Mouse (Mus musculus): Measurements from ENCODE around the gene Etv5. TPM values are rescaled to one million over a fixed set of nuclear protein-coding genes. Genes with fewer than 3 reads are reported as not detected.

The Etv5 gene
- polyA plus RNA-seq, 1 experiment from 2014 or later: 3.8 TPM

GRCm38 (mm10) chr16:22444786-22445185 lies 5.3 kb upstream of the Etv5 start:
- Histone ChIP-seq H3K4me2 (no peak overlapping the region), H3K4me3 (replicated peaks) (no peak overlapping the region), H3K36me3 (replicated peaks) (no peaks in the 10 kb centered on the region), H3K27ac (replicated peaks) (no peak overlapping the region), H3K9ac (no peak overlapping the region), H3K27me3 (peaks cover 26% of the 10 kb centered on the region), H3K9me3 (replicated peaks) (no peaks in the 10 kb centered on the region), H3K4me1 (replicated peaks) (peaks cover 11% of the 10 kb centered on the region)
- no peak for ATAC-seq (ENCODE audit: insufficient read depth)
- 27% methylated on average over 6 of the region's 6 CpGs for WGBS (ENCODE audit: insufficient replicate concordance)

GRCm38 (mm10) chr16:22442202-22442601 lies 2.7 kb upstream of the Etv5 start:
- WGBS (ENCODE audit: insufficient replicate concordance): 71% methylated on average over 7 of the region's 7 CpGs
- no peak overlapping the region for H3K9ac ChIP-seq
- H3K4me3 ChIP-seq (replicated peaks): no peak overlapping the region
- peaks cover 52% of the 10 kb centered on the region for H3K27me3 ChIP-seq
- no peak overlapping the region for H3K27ac ChIP-seq (replicated peaks)
- ATAC-seq (ENCODE audit: insufficient read depth): no peak
- H3K4me2 ChIP-seq: no peak overlapping the region
- H3K9me3 ChIP-seq (replicated peaks): no peaks in the 10 kb centered on the region
- H3K4me1 ChIP-seq (replicated peaks): peaks cover 29% of the 10 kb centered on the region
- no peaks in the 10 kb centered on the region for H3K36me3 ChIP-seq (replicated peaks)

- WGBS (ENCODE audit: insufficient replicate concordance): 75% methylated on average over 4 of the region's 4 CpGs
- Histone ChIP-seq H3K4me1 (replicated peaks) (peaks cover 30% of the 10 kb centered on the region), H3K4me2 (no peak overlapping the region), H3K36me3 (replicated peaks) (no peaks in the 10 kb centered on the region), H3K27ac (replicated peaks) (no peak overlapping the region), H3K4me3 (replicated peaks) (no peak overlapping the region), H3K9ac (no peak overlapping the region), H3K27me3 (peaks cover 59% of the 10 kb centered on the region), H3K9me3 (replicated peaks) (no peaks in the 10 kb centered on the region)
- ATAC-seq (ENCODE audit: insufficient read depth): no peak
Measured at GRCm38 (mm10) chr16:22441317-22441716, 1.8 kb upstream of the Etv5 start.

GRCm38 (mm10) chr16:22440269-22440668 lies 750 bp upstream of the Etv5 start:
- peak overlapping the region; percentile 95 for H3K4me2 ChIP-seq
- WGBS (ENCODE audit: insufficient replicate concordance): under 1% methylated on average over 18 of the region's 18 CpGs
- H3K36me3 ChIP-seq (replicated peaks): no peaks in the 10 kb centered on the region
- peak overlapping the region; percentile 35 for H3K27ac ChIP-seq (replicated peaks)
- H3K4me1 ChIP-seq (replicated peaks): peaks cover 32% of the 10 kb centered on the region
- no peaks in the 10 kb centered on the region for H3K9me3 ChIP-seq (replicated peaks)
- H3K27me3 ChIP-seq: peaks cover 61% of the 10 kb centered on the region
- H3K4me3 ChIP-seq (replicated peaks): peak overlapping the region; percentile 71
- ATAC-seq (ENCODE audit: insufficient read depth): no peak
- H3K9ac ChIP-seq: peak overlapping the region; percentile 35; the same call in 1 of the 2 replicates

- ATAC-seq (ENCODE audit: insufficient read depth): peak; percentile 13
- peak overlapping the region; percentile 71 for H3K4me3 ChIP-seq (replicated peaks)
- peaks cover 32% of the 10 kb centered on the region for H3K4me1 ChIP-seq (replicated peaks)
- H3K4me2 ChIP-seq: peak overlapping the region; percentile 95
- no peaks in the 10 kb centered on the region for H3K36me3 ChIP-seq (replicated peaks)
- H3K9ac ChIP-seq: peak overlapping the region; percentile 62
- H3K27me3 ChIP-seq: peaks cover 61% of the 10 kb centered on the region
- under 1% methylated on average over 59 of the region's 59 CpGs for WGBS (ENCODE audit: insufficient replicate concordance)
- no peaks in the 10 kb centered on the region for H3K9me3 ChIP-seq (replicated peaks)
- peak overlapping the region; percentile 49 for H3K27ac ChIP-seq (replicated peaks)
Measured at GRCm38 (mm10) chr16:22438441-22439373, 812 bp downstream of the Etv5 start.

- Histone ChIP-seq H3K4me2 (no peak overlapping the region), H3K27ac (replicated peaks) (no peak overlapping the region), H3K4me3 (replicated peaks) (no peak overlapping the region), H3K4me1 (replicated peaks) (peaks cover 32% of the 10 kb centered on the region), H3K9me3 (replicated peaks) (no peaks in the 10 kb centered on the region), H3K27me3 (peaks cover 48% of the 10 kb centered on the region), H3K9ac (no peak overlapping the region), H3K36me3 (replicated peaks) (no peaks in the 10 kb centered on the region)
- WGBS (ENCODE audit: insufficient replicate concordance): 13% methylated on average over 6 of the region's 6 CpGs
- ATAC-seq (ENCODE audit: insufficient read depth): no peak
Measured at GRCm38 (mm10) chr16:22436106-22436505, 3.4 kb downstream of the Etv5 start.

- no peak overlapping the region for H3K9ac ChIP-seq
- no peak for ATAC-seq (ENCODE audit: insufficient read depth)
- 74% methylated on average over 5 of the region's 5 CpGs for WGBS (ENCODE audit: insufficient replicate concordance)
- peaks cover 32% of the 10 kb centered on the region for H3K27me3 ChIP-seq
- H3K9me3 ChIP-seq (replicated peaks): no peaks in the 10 kb centered on the region
- no peaks in the 10 kb centered on the region for H3K36me3 ChIP-seq (replicated peaks)
- peaks cover 20% of the 10 kb centered on the region for H3K4me1 ChIP-seq (replicated peaks)
- H3K4me2 ChIP-seq: no peak overlapping the region
- H3K4me3 ChIP-seq (replicated peaks): no peak overlapping the region
- H3K27ac ChIP-seq (replicated peaks): no peak overlapping the region
Measured at GRCm38 (mm10) chr16:22434530-22434929, 5.0 kb downstream of the Etv5 start.

- no peak overlapping the region for H3K4me2 ChIP-seq
- H3K27me3 ChIP-seq: peaks cover 26% of the 10 kb centered on the region
- WGBS (ENCODE audit: insufficient replicate concordance): 40% methylated on average over 12 of the region's 12 CpGs
- ATAC-seq (ENCODE audit: insufficient read depth): no peak
- H3K36me3 ChIP-seq (replicated peaks): no peaks in the 10 kb centered on the region
- no peak overlapping the region for H3K27ac ChIP-seq (replicated peaks)
- H3K4me1 ChIP-seq (replicated peaks): peaks cover 22% of the 10 kb centered on the region
- H3K4me3 ChIP-seq (replicated peaks): no peak overlapping the region
- no peaks in the 10 kb centered on the region for H3K9me3 ChIP-seq (replicated peaks)
- H3K9ac ChIP-seq: no peak overlapping the region
Measured at GRCm38 (mm10) chr16:22433944-22434343, 5.6 kb downstream of the Etv5 start.

- 37% methylated on average over 12 of the region's 12 CpGs for WGBS (ENCODE audit: insufficient replicate concordance)
- H3K4me3 ChIP-seq (replicated peaks): no peak overlapping the region
- no peaks in the 10 kb centered on the region for H3K36me3 ChIP-seq (replicated peaks)
- H3K27me3 ChIP-seq: peaks cover 5% of the 10 kb centered on the region; the same call in 1 of the 2 replicates
- H3K27ac ChIP-seq (replicated peaks): no peak overlapping the region
- peaks cover 18% of the 10 kb centered on the region for H3K4me1 ChIP-seq (replicated peaks)
- ATAC-seq (ENCODE audit: insufficient read depth): no peak
- no peak overlapping the region; the same call in 1 of the 2 replicates for H3K4me2 ChIP-seq
- no peaks in the 10 kb centered on the region for H3K9me3 ChIP-seq (replicated peaks)
- no peak overlapping the region for H3K9ac ChIP-seq
Measured at GRCm38 (mm10) chr16:22431773-22432172, 7.7 kb downstream of the Etv5 start.

- Histone ChIP-seq H3K9me3 (replicated peaks) (no peaks in the 10 kb centered on the region), H3K9ac (no peak overlapping the region), H3K27ac (replicated peaks) (no peak overlapping the region), H3K4me1 (replicated peaks) (peaks cover 17% of the 10 kb centered on the region), H3K36me3 (replicated peaks) (no peaks in the 10 kb centered on the region), H3K4me2 (no peak overlapping the region), H3K4me3 (replicated peaks) (no peak overlapping the region), H3K27me3 (0 out of 2 replicates have a peak, but pooled peaks cover 3% of the 10 kb centered on the region)
- WGBS (ENCODE audit: insufficient replicate concordance): 29% methylated on average over 2 of the region's 2 CpGs
- no peak for ATAC-seq (ENCODE audit: insufficient read depth)
Measured at GRCm38 (mm10) chr16:22431335-22431734, 8.2 kb downstream of the Etv5 start.

GRCm38 (mm10) chr16:22430211-22430951 lies 9.1 kb downstream of the Etv5 start:
- no peak overlapping the region for H3K4me3 ChIP-seq (replicated peaks)
- no peak overlapping the region for H3K27ac ChIP-seq (replicated peaks)
- H3K9me3 ChIP-seq (replicated peaks): no peaks in the 10 kb centered on the region
- 71% methylated on average over 16 of the region's 16 CpGs for WGBS (ENCODE audit: insufficient replicate concordance)
- no peaks in the 10 kb centered on the region for H3K36me3 ChIP-seq (replicated peaks)
- no peak for ATAC-seq (ENCODE audit: insufficient read depth)
- H3K4me1 ChIP-seq (replicated peaks): peaks cover 15% of the 10 kb centered on the region
- H3K27me3 ChIP-seq: no peaks in the 10 kb centered on the region
- H3K4me2 ChIP-seq: no peak overlapping the region
- no peak overlapping the region for H3K9ac ChIP-seq
